Mouse (Mus musculus) bone marrow, adult 2 months (tissue): ENCODE measurements around the gene Zfp651. TPM values are rescaled to one million over a fixed set of nuclear protein-coding genes. Genes with fewer than 3 reads are reported as not detected.

ENCODE experiments used
- H3K27ac ChIP-seq: fragments of 200-500 bp; 2 replicates; pipeline ENCODE4 v1.5.1; 2012; ENCODE audit warnings: low read depth, mild to moderate bottlenecking, control low read depth, inconsistent platforms, low read length; ENCODE audit not compliant: control insufficient read depth, poor library complexity, insufficient read depth
- H3K4me1 ChIP-seq: fragments of 200-500 bp; 2 replicates; pipeline ENCODE4 v1.6.1; 2011; ENCODE audit warnings: low read length; ENCODE audit not compliant: control insufficient read depth, insufficient read depth
- H3K4me3 ChIP-seq: fragments of 200-500 bp; replicated peaks from 2 replicates; pipeline ENCODE3; 2011; ENCODE audit warnings: mild to moderate bottlenecking, low read depth, low read length, control low read depth; ENCODE audit not compliant: control insufficient read depth
- CTCF ChIP-seq: fragments of 200-500 bp; IDR thresholded peaks from 2 replicates; pipeline ENCODE4 v1.5.1; 2011; ENCODE audit warnings: low read length, control low read depth; ENCODE audit not compliant: control insufficient read depth, insufficient read depth
- POLR2A ChIP-seq: fragments of 200-500 bp; IDR thresholded peaks from 2 replicates; pipeline ENCODE4 v1.6.1; 2011; ENCODE audit warnings: low read depth, mild to moderate bottlenecking, control low read depth, low read length, borderline replicate concordance; ENCODE audit not compliant: control insufficient read depth
- WGBS: fragments of 180-500 bp; shearing (Covaris S2); methylation state at CpG from one replicate; pipeline ENCODE4 v1.1.7; 2018; 5-methylcytosine and 5-hydroxymethylcytosine counted together
- polyA plus RNA-seq: library from polyadenylated mRNA; stranded (reverse); fragments of >200 nt; gene quantifications from 2 replicates; pipeline ENCODE4 v1.2.4, GENCODE M21; 2011; ENCODE audit warnings: low replicate concordance; ENCODE audit not compliant: missing spikeins, insufficient read depth, insufficient read length

The Zfp651 gene
- polyA plus RNA-seq, 1 experiment = 2.0 TPM

- H3K4me1 ChIP-seq = no peaks in the 10 kb centered on the region
- TF ChIP-seq POLR2A = no peak
- TF ChIP-seq CTCF = no peak
- H3K27ac ChIP-seq = no peak within 1 kb of the TSS
- 51% methylated on average over 24 of the region's 24 CpGs for WGBS
- no peak within 1 kb of the TSS for H3K4me3 ChIP-seq
Observed at GRCm38 (mm10) chr9:121791757-121792521, 32.8 kb downstream of the Zfp651 start, which contains the start of gene Hhatl. Hhatl (minus strand) TSS chr9:121792507.

- no peak overlapping the region for H3K27ac ChIP-seq
- H3K4me1 ChIP-seq = no peaks in the 10 kb centered on the region
- H3K4me3 ChIP-seq = no peak overlapping the region
- WGBS = 37% methylated on average over 1 of the region's 1 CpGs
- TF ChIP-seq POLR2A (no peak), CTCF (no peak)
Observed at GRCm38 (mm10) chr9:121794972-121795539, 35.9 kb downstream of the Zfp651 start.

GRCm38 (mm10) chr9:121797722-121798121 is 38.6 kb downstream of the Zfp651 start:
- H3K27ac ChIP-seq = no peak overlapping the region
- TF ChIP-seq POLR2A (no peak), CTCF (no peak)
- no peaks in the 10 kb centered on the region for H3K4me1 ChIP-seq
- 36% methylated on average over 12 of the region's 12 CpGs for WGBS
- no peak overlapping the region for H3K4me3 ChIP-seq

DNA sequence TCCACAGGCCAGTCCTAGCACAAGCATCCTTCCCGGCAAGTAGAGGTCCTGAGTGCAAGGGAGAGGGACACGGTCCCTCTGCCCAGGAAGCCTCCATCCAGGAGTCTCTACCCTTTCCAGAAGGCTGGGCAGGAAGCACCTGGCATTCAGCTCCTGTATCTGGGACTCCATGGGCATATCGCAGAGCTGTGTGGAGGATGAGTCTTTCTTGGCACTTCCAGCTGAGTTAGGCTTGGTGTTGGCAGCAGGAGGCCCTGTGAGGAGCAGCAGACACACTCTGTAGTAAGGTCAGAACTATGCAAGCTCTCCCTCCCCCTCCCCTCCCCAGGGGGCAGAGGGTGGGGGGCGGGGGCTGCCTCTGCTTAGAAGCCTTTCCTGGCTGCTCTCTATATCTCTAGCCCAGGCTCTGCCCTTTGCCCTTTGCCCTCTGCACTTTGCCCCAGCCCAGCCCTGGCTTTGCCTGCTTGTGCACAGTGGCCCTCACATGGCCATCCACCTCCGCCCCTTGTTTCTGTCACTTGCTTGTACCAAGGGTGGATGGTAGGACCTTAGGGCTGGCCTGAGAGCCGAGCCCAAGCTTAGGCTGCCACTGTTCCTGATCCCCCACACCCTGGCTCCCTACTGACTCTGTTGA is 39.9 kb downstream of the Zfp651 start:
- 78% methylated on average over 6 of the region's 6 CpGs for WGBS
- TF ChIP-seq POLR2A (no peak), CTCF (no peak)
- H3K4me1 ChIP-seq = no peaks in the 10 kb centered on the region
- no peak overlapping the region for H3K27ac ChIP-seq
- H3K4me3 ChIP-seq = no peak overlapping the region

DNA sequence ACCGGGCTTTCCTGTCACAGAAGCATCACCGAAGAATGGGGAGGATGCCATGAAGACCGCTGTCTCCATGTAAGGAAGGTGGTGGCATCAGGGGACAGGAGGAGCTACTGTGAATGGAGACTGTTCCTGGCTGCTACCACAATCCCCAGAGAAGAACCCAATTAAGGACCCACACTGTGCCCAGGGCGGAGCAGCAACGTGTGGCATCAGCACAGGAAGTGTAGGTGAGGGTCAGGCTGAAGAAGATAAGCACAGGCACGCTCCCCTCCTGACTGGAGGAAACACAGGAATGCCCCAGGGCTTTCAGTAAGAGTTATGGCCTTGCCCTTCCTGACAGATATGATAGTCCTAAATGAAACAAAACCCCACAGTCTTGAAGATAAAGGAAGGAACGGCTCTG is 43.6 kb downstream of the Zfp651 start:
- 39% methylated on average over 7 of the region's 7 CpGs for WGBS

GRCm38 (mm10) chr9:121807546-121807945 is 48.4 kb downstream of the Zfp651 start:
- TF ChIP-seq CTCF (no peak), POLR2A (no peak)
- no peak overlapping the region for H3K27ac ChIP-seq
- no peak overlapping the region for H3K4me3 ChIP-seq
- H3K4me1 ChIP-seq = no peaks in the 10 kb centered on the region
- WGBS = 89% methylated on average over 1 of the region's 1 CpGs

More for the DNA sequence above, 43.6 kb downstream of the Zfp651 start:
- Histone ChIP-seq H3K27ac (no peak overlapping the region), H3K4me3 (no peak overlapping the region), H3K4me1 (no peaks in the 10 kb centered on the region)
- TF ChIP-seq POLR2A (no peak), CTCF (no peak)

GRCm38 (mm10) chr9:121807947-121808346 is 48.8 kb downstream of the Zfp651 start:
- Histone ChIP-seq H3K4me3 (no peak overlapping the region), H3K27ac (no peak overlapping the region), H3K4me1 (no peaks in the 10 kb centered on the region)
- no peak for TF ChIP-seq CTCF
- TF ChIP-seq POLR2A = no peak
- 76% methylated on average over 7 of the region's 7 CpGs for whole genome bisulfite sequencing

- Histone ChIP-seq H3K27ac (no peak overlapping the region), H3K4me3 (no peak overlapping the region), H3K4me1 (no peaks in the 10 kb centered on the region)
- 80% methylated on average over 3 of the region's 3 CpGs for WGBS
- TF ChIP-seq CTCF (no peak), POLR2A (no peak)
Observed at GRCm38 (mm10) chr9:121808511-121808910, 49.4 kb downstream of the Zfp651 start.

DNA sequence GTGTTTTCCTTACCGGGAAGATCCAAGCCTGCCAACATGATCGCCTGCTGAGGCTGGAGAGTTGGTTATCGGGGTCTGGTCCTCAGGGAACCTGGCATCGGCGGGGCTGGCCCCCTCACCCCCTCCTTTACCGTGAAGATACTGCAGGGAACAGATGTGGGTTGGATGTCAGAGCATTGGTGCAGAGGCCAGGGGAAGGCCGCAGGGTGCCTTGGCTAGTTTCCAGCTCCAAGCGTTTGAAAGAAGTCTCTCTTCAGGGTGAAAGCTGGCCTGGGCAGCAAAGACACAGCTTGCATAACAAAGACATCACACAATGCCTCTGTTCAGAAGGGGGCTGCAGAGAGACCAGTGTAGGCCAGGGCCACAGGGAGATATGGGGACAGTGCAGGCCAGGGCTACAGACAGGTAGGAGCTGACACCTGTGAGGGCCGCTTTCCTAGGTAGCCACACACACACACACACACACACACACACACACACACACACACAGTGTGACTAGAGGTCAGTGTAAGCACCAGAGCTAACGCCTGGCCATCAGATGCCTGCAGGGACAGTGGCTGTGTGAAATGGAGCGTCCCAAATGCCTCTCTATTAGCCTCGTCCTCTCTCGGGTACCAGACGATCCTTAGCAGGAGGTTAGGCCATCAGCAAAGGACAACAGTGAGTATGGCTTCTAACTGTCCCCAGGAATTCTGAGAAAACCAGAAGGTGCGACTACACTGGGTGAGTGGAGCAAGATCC is 51.1 kb downstream of the Zfp651 start:
- H3K4me3 ChIP-seq = no peak overlapping the region
- no peaks in the 10 kb centered on the region for H3K4me1 ChIP-seq
- H3K27ac ChIP-seq = no peak overlapping the region
- WGBS = 74% methylated on average over 15 of the region's 15 CpGs
- no peak for TF ChIP-seq CTCF
- no peak for TF ChIP-seq POLR2A
